Mouse (Mus musculus): ENCODE results near the gene Cyp27a1.

GRCm38 (mm10) chr1:74704156-74704555, 9.2 kb upstream of the Cyp27a1 start:
- no peak for TF ChIP-seq CTCF (IDR thresholded peaks at IDR 0.05; ENCODE audit: borderline replicate concordance, control insufficient read depth, extremely low read depth, insufficient read depth, low read length, poor library complexity)
- TF ChIP-seq POLR2A (IDR thresholded peaks at IDR 0.05; ENCODE audit: control insufficient read depth, extremely low read depth, insufficient read depth, low read length, poor library complexity) = no peak
